Mouse (Mus musculus) stomach, embryonic 15.5 days (tissue): Measurements from ENCODE around the gene Shpk. TPM values are rescaled to one million over a fixed set of nuclear protein-coding genes. Genes with fewer than 3 reads are reported as not detected.

Experiments used
- ATAC-seq: fragments of 200-750 bp; cut with Nextera tagmentation; 2 replicates; pipeline ENCODE4 v1.8.0; 2017; ENCODE audit warnings: low read depth, moderate number of reproducible peaks, moderate TSS enrichment; ENCODE audit not compliant: insufficient read depth, low FRiP score
- H3K27ac ChIP-seq: fragments of 300-500 bp; sonication (generic); 2 replicates; pipeline ENCODE4 v1.5.1; 2015; ENCODE audit warnings: mild to moderate bottlenecking, inconsistent platforms
- H3K27me3 ChIP-seq: fragments of 300-500 bp; sonication (generic); replicated peaks from 2 replicates; pipeline ENCODE4 v1.6.1; 2015; ENCODE audit warnings: inconsistent platforms
- H3K36me3 ChIP-seq: fragments of 300-500 bp; sonication (generic); 2 replicates; pipeline ENCODE4 v1.6.1; 2015; ENCODE audit warnings: inconsistent platforms
- H3K4me1 ChIP-seq: fragments of 300-500 bp; sonication (generic); 2 replicates; pipeline ENCODE4 v1.6.1; 2015; ENCODE audit warnings: inconsistent platforms
- H3K4me2 ChIP-seq: fragments of 300-500 bp; sonication (generic); 2 replicates; pipeline ENCODE4 v1.6.1; 2015; ENCODE audit warnings: mild to moderate bottlenecking, inconsistent platforms
- H3K4me3 ChIP-seq: fragments of 300-500 bp; sonication (generic); replicated peaks from 2 replicates; pipeline ENCODE4 v1.5.1; 2015; ENCODE audit warnings: inconsistent platforms
- H3K9ac ChIP-seq: fragments of 300-500 bp; sonication (generic); 2 replicates; pipeline ENCODE4 v1.6.1; 2015; ENCODE audit warnings: inconsistent platforms
- H3K9me3 ChIP-seq: fragments of 300-500 bp; sonication (generic); 2 replicates; pipeline ENCODE4 v1.6.1; 2016; ENCODE audit warnings: inconsistent platforms
- WGBS: fragments of 180-500 bp; shearing (Covaris S2); methylation state at CpG from one replicate; pipeline ENCODE4 v1.1.7; 2015; 5-methylcytosine and 5-hydroxymethylcytosine counted together
- polyA plus RNA-seq: library from polyadenylated mRNA; unstranded; fragments of >200 nt; fragmentation: Nextera tagmentation; extraction: Ambion mirVana; gene quantifications from 2 replicates; pipeline ENCODE4 v1.2.1, GENCODE M21; 2015

Gene Shpk
- polyA plus RNA-seq, 1 experiment from 2014 or later, result 2.8 TPM

DNA sequence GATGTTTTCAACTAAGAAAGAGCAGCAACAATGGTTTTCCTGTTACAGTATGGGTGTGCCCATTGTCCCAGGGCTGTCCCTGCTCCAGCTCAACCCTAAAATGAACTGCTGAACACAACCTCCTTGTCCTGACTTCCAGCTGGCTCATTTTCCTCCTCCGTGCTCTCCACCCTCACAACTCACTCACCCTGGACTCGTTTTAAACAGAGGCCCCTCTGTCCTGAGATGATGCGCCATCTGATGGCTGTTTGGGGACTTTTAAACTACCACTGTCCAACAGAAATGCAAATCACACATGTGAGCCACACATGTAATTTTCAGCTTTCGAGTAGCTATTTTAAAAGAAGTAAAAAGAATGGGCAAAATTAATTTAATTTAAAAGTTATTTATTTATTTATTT lies 2.3 kb downstream of the Shpk start:
- Histone ChIP-seq H3K36me3 (no peaks in the 10 kb centered on the region), H3K9ac (no peak overlapping the region), H3K4me1 (0 out of 2 replicates have a peak, but pooled peaks cover 2% of the 10 kb centered on the region), H3K9me3 (no peaks in the 10 kb centered on the region), H3K4me3 (no peak overlapping the region), H3K27ac (no peak overlapping the region), H3K27me3 (no peaks in the 10 kb centered on the region), H3K4me2 (no peak overlapping the region)
- 40% methylated on average over 4 of the region's 4 CpGs for WGBS
- no peak for ATAC-seq

DNA sequence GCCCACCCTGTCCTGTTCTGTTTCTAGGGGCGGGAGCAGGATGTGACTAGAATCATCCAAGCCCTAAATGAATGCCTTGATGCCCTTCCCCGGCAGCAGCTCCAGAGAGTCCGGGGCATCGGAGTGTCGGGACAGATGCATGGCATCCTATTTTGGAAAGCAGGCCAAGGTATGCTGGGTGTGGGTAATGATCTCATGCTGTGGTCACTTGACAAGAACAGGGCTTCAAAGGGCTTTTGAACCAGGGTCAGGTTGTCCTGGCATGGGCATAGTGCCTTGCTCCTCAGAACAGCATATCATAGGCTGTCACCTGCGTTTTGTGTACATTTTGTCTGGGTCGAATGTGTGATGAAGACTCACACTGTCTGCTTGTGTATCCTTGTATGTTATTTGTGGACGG lies 4.6 kb downstream of the Shpk start:
- 88% methylated on average over 8 of the region's 8 CpGs for WGBS
- Histone ChIP-seq H3K27me3 (no peaks in the 10 kb centered on the region), H3K9ac (no peak overlapping the region), H3K27ac (no peak overlapping the region), H3K4me3 (no peak overlapping the region), H3K9me3 (no peaks in the 10 kb centered on the region), H3K4me2 (no peak overlapping the region), H3K36me3 (no peaks in the 10 kb centered on the region), H3K4me1 (no peaks in the 10 kb centered on the region)
- ATAC-seq, result no peak

DNA sequence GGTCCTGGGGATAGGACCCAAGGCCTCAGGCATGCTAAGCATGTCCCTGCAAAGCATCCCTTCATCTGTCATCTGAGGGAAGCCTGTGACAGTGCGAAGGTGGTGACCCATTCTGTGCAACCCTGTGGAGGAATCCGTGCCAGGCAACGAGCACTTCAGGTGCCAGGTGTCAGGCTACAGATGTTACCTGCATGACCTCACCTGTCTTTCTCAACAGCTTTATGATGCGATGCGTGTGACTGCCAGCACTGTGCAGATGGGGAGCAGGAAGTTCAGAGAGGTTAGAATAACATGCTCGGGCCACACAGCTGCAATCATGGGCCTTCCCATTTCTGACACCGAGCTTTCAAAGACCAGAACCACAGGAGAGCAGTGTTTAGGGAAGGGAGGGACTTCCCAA lies 5.9 kb downstream of the Shpk start:
- WGBS, result 70% methylated on average over 7 of the region's 7 CpGs
- H3K27ac ChIP-seq, result no peak overlapping the region
- H3K4me2 ChIP-seq, result no peak overlapping the region
- H3K9me3 ChIP-seq, result no peaks in the 10 kb centered on the region
- no peak overlapping the region for H3K4me3 ChIP-seq
- no peaks in the 10 kb centered on the region for H3K27me3 ChIP-seq
- H3K4me1 ChIP-seq, result no peaks in the 10 kb centered on the region
- H3K36me3 ChIP-seq, result no peaks in the 10 kb centered on the region
- H3K9ac ChIP-seq, result no peak overlapping the region
- no peak for ATAC-seq

DNA sequence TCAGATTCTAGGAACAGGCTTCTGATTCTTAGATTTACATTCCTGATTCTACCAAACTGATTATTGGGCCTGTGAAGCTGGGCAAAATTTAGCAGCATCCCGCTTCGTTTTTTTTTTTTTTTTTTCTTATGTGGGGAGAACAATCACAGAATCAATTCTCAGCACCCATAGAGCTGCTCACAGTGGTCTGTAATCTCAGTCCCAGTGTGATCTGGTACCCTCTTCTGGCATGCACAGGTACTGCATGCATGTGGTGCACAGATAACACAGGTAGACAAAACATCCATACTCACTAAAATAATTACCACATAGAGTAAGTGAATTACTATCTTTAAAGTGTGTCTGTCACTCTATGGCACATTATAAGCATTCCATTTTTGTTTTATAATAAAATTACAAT lies 8.4 kb downstream of the Shpk start:
- Histone ChIP-seq H3K4me2 (no peak overlapping the region), H3K4me3 (no peak overlapping the region), H3K4me1 (no peaks in the 10 kb centered on the region), H3K9me3 (no peaks in the 10 kb centered on the region), H3K9ac (no peak overlapping the region), H3K36me3 (no peaks in the 10 kb centered on the region), H3K27me3 (no peaks in the 10 kb centered on the region), H3K27ac (no peak overlapping the region)
- no peak for ATAC-seq
- WGBS, result 89% methylated on average over 2 of the region's 2 CpGs

DNA sequence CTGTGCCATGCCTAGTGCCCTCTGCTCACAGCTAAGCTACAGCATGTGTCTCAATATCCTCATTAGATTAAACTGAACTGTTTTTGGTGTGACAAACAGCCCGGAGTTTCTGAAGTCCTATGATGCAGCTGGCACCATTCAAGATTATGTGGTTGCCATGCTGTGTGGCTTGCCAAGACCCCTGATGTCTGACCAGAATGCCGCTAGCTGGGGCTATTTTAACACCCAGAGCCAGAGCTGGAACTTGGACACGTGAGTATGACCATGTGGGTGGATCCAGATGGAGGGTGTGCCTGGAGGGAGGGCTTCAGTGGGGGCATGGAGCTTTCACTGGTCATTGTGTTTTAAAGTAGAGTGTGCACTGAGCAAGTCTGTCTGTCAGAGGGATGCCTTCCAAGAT lies 14.7 kb downstream of the Shpk start:
- no peaks in the 10 kb centered on the region for H3K9me3 ChIP-seq
- no peaks in the 10 kb centered on the region for H3K36me3 ChIP-seq
- H3K4me3 ChIP-seq, result no peak overlapping the region
- H3K4me1 ChIP-seq, result no peaks in the 10 kb centered on the region
- H3K4me2 ChIP-seq, result no peak overlapping the region
- no peak for ATAC-seq
- no peak overlapping the region for H3K27ac ChIP-seq
- no peaks in the 10 kb centered on the region for H3K27me3 ChIP-seq
- H3K9ac ChIP-seq, result no peak overlapping the region
- 73% methylated on average over 3 of the region's 3 CpGs for WGBS

DNA sequence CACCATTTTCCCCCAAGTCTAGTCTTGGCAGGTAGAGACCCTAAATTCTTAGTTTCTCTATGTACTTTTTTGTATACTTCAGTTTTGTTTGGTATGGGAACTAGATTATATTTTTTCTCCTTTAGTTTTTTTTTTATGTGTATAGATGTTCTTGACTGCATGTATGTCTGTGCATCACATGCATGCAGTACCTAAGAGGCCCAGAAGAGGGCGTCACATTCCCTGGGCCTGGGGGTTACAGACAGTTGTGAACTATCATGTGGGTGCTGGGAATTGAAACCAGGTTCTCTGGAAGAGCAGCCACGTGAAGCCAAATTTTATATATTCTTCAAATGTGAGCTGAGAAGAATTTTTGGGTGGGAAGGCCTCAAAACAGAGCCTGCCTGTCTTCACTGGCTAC lies 20.4 kb downstream of the Shpk start:
- 47% methylated on average over 2 of the region's 2 CpGs for WGBS
- Histone ChIP-seq H3K4me2 (no peak overlapping the region), H3K36me3 (no peaks in the 10 kb centered on the region), H3K9ac (no peak overlapping the region), H3K4me3 (no peak overlapping the region), H3K27ac (no peak overlapping the region), H3K9me3 (no peaks in the 10 kb centered on the region), H3K4me1 (no peaks in the 10 kb centered on the region), H3K27me3 (no peaks in the 10 kb centered on the region)
- no peak for ATAC-seq

DNA sequence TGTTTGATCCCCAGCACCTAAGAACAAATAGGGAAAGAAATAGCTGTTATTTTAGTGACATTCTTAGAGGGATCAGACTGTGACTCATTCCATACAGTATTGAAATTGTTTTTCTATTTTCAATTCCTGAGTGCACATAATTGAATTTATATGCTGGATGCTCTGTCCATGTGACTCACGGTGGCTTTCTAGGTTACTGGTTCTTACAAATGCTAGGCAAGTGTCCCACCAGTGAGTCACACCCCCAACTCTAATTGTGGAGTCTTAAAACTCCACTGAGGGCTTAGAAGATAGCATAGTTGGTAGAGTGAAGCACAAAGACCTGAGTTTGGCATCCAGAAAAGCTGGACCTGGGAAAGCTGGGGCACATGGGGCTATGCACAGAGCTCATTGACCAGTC lies 21.4 kb downstream of the Shpk start:
- no peak for ATAC-seq
- no peak overlapping the region for H3K9ac ChIP-seq
- no peaks in the 10 kb centered on the region for H3K36me3 ChIP-seq
- no peak overlapping the region for H3K4me3 ChIP-seq
- no peaks in the 10 kb centered on the region for H3K4me1 ChIP-seq
- WGBS, result 92% methylated on average over 1 of the region's 1 CpGs
- no peak overlapping the region for H3K27ac ChIP-seq
- no peaks in the 10 kb centered on the region for H3K9me3 ChIP-seq
- H3K4me2 ChIP-seq, result no peak overlapping the region
- H3K27me3 ChIP-seq, result no peaks in the 10 kb centered on the region

DNA sequence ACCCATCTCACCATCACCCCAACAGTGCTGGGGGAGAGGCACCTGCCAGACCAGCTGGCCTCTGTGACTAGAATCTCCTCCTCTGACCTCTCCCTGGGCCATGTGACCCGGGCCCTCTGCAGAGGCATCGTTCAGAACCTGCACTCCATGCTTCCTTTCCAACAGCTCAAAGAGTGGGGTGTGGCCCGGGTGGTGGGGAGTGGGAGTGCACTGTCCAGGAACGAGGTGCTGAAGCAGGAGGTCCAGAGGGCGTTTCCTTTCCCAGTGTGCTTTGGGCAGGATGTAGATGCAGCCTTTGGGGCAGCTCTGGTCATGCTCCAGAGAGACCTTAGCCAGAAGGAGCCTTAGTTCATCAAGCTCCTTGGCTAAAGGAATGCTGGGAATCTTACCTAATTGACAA lies 23.6 kb downstream of the Shpk start:
- H3K4me2 ChIP-seq, result no peak overlapping the region
- H3K9me3 ChIP-seq, result no peaks in the 10 kb centered on the region
- H3K36me3 ChIP-seq, result no peaks in the 10 kb centered on the region
- H3K4me1 ChIP-seq, result no peaks in the 10 kb centered on the region
- H3K4me3 ChIP-seq, result no peak overlapping the region
- no peak overlapping the region for H3K9ac ChIP-seq
- H3K27ac ChIP-seq, result no peak overlapping the region
- no peak for ATAC-seq
- WGBS, result 24% methylated on average over 5 of the region's 5 CpGs
- no peaks in the 10 kb centered on the region for H3K27me3 ChIP-seq

DNA sequence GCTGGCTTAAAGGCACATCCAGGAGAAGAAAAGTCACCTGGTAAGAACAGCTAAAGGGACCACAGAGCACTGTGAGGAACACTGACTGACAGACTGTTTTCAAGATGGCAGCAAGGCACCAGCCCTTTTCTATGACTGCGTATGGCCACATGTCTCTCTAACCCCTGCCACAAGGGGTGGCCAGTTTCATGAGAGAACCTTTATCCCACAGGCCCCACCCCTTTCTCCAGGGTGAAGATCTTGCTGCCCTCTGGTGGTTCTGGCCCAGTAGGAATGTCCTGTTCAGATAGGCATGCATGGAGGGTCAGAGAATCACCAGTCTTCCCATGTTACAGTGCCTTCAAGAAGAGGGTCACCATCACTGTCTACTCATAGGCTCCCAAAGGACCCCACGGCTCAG lies 24.7 kb downstream of the Shpk start:
- no peak for ATAC-seq
- 72% methylated on average over 2 of the region's 2 CpGs for WGBS
- no peaks in the 10 kb centered on the region for H3K9me3 ChIP-seq

DNA sequence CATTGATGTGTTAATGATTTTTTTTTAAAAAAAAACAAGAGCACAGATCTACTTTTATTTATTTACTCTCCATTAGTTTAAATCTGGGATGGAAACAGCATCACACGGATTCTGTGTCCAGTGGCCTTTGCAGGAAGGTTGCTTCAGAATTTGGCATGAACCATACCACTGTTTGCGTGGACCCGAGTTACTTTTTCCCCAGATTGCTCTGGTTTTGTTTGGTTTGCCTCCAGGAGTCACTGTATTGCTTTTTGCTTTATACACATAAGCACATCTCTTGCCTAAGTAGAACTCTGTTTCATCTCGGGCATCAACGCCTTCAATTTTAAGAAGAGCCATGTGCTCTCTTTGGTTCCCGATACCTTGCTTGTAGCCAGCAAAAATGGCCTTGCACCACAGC lies 26.6 kb downstream of the Shpk start:
- Histone ChIP-seq H3K4me1 (no peaks in the 10 kb centered on the region), H3K36me3 (no peaks in the 10 kb centered on the region), H3K4me2 (no peak overlapping the region), H3K4me3 (no peak overlapping the region), H3K9me3 (no peaks in the 10 kb centered on the region), H3K9ac (no peak overlapping the region), H3K27ac (no peak overlapping the region), H3K27me3 (no peaks in the 10 kb centered on the region)
- WGBS, result 84% methylated on average over 6 of the region's 6 CpGs
- no peak for ATAC-seq

More for the DNA sequence above, 24.7 kb downstream of the Shpk start:
- no peaks in the 10 kb centered on the region for H3K4me1 ChIP-seq
- no peak overlapping the region for H3K4me2 ChIP-seq
- H3K27ac ChIP-seq, result no peak overlapping the region
- H3K9ac ChIP-seq, result no peak overlapping the region
- H3K36me3 ChIP-seq, result no peaks in the 10 kb centered on the region
- no peak overlapping the region for H3K4me3 ChIP-seq
- H3K27me3 ChIP-seq, result no peaks in the 10 kb centered on the region

DNA sequence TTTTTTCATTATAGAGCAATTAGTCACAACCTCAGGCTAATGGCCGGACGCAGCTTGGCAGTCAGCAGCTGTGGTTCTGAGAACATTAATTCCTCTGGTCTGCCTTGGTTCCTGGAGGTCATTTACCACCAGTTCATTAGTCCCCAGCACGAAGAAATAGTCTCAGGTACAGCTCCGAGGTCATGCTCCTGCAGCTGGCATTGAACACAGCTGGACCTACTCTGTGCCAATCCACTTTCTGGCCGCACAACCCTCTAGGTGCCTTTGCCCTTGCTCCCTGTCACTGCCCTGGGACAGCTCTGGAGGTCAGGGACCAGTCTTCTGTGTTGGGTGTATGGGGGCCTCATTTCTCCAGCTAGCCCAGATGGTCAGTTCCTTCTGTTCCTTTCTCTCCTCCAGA lies 29.6 kb downstream of the Shpk start:
- no peak for ATAC-seq
- Histone ChIP-seq H3K36me3 (no peaks in the 10 kb centered on the region), H3K27ac (no peak overlapping the region), H3K4me2 (no peak overlapping the region), H3K9me3 (no peaks in the 10 kb centered on the region), H3K9ac (no peak overlapping the region), H3K27me3 (no peaks in the 10 kb centered on the region), H3K4me3 (no peak overlapping the region), H3K4me1 (no peaks in the 10 kb centered on the region)
- 79% methylated on average over 5 of the region's 5 CpGs for WGBS

DNA sequence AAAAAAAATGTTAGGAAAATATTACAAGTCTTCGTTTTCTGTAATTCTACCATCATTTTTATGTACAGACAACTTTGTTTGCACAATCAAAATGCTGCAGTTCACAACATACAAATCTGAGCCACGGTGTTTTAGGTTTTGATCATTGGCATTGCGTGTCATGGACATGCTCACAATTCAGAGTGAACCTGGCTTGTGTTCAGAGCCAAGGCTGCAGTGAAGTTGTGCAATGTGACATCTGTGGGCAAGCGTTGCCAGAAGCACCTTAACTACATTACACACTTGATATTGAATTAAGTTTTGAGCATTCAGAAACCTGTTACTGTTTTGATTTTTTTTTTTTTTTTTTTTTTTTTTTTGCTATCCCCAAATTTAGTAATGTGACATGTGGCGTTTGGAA lies 30.8 kb downstream of the Shpk start:
- no peaks in the 10 kb centered on the region for H3K36me3 ChIP-seq
- H3K9me3 ChIP-seq, result no peaks in the 10 kb centered on the region
- no peak overlapping the region for H3K27ac ChIP-seq
- H3K4me1 ChIP-seq, result no peaks in the 10 kb centered on the region
- no peak overlapping the region for H3K4me3 ChIP-seq
- WGBS, result 82% methylated on average over 5 of the region's 5 CpGs
- H3K9ac ChIP-seq, result no peak overlapping the region
- H3K27me3 ChIP-seq, result no peaks in the 10 kb centered on the region
- no peak overlapping the region for H3K4me2 ChIP-seq
- ATAC-seq, result no peak

DNA sequence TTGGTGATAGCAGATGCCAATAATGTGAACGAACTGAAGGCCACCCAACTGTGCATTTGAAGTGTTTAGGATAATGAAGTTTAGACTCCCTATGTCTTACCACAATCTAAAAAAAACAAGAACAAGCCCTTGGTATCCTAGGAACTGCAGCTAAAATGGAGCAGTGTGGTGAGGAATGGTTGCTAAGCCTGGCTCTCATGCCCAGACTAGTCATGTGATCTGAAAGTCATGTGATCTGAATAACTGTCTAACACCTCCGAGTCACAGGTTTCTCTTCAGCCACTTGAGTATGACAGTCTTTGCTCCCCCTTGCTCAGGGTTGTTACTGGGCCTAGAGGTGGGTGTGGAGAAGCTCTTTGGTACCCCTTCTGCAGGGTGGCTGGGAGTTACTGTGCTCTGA lies 33.3 kb downstream of the Shpk start:
- H3K4me3 ChIP-seq, result no peak overlapping the region
- H3K36me3 ChIP-seq, result no peaks in the 10 kb centered on the region
- 55% methylated on average over 2 of the region's 2 CpGs for WGBS
- H3K27ac ChIP-seq, result no peak overlapping the region
- H3K4me2 ChIP-seq, result no peak overlapping the region
- no peak overlapping the region for H3K9ac ChIP-seq
- H3K4me1 ChIP-seq, result peaks cover 10% of the 10 kb centered on the region
- no peak for ATAC-seq
- H3K9me3 ChIP-seq, result no peaks in the 10 kb centered on the region
- H3K27me3 ChIP-seq, result no peaks in the 10 kb centered on the region
